Comparison of ENCODE assay signal across 8 mouse cellular contexts in genomic region chr14:31251626-31252025, GRCm38 (mm10). TPM values are rescaled to one million over a fixed set of nuclear protein-coding genes. Genes with fewer than 3 reads are reported as not detected.
DNase-seq lines count a peak whose midpoint lies in the region; ATAC-seq and TF ChIP-seq lines count a peak whose summit lies in the region.

No protein-coding gene starts in this region.

- no peak for TF ChIP-seq CTCF in E14TG2a.4 (conservative IDR thresholded peaks at IDR 0.05; ENCODE audit: low read length)

- no peaks in the 10 kb centered on the region for H3K27me3 ChIP-seq in heart, embryonic 11.5 days (ENCODE audit: control insufficient read depth, insufficient read depth, low read length)
- peaks cover 15% of the 10 kb centered on the region for H3K27me3 ChIP-seq in E14TG2a.4 (ENCODE audit: insufficient read depth, low read length)
- no peaks in the 10 kb centered on the region for H3K27me3 ChIP-seq in forebrain, embryonic 14.5 days (replicated peaks; ENCODE audit: control insufficient read depth, insufficient read depth, low read length)
- H3K27me3 ChIP-seq in liver, embryonic 16.5 days (ENCODE audit: control insufficient read depth, insufficient read depth, low read depth, low read length) = no peaks in the 10 kb centered on the region

- ATAC-seq in heart, embryonic 11.5 days (replicated peaks; ENCODE audit: insufficient number of reproducible peaks, low FRiP score, low TSS enrichment) = no peak
- no peak for ATAC-seq in forebrain, embryonic 14.5 days
- ATAC-seq in liver, embryonic 16.5 days (ENCODE audit: low read depth) = peak; percentile 9
- no peak for ATAC-seq in megakaryocyte progenitor cell, adult 5-6 weeks (replicated peaks; ENCODE audit: poor library complexity)

- 2% methylated on average over 18 of the region's 18 CpGs for WGBS in heart, embryonic 11.5 days (ENCODE audit: insufficient replicate concordance)
- 3% methylated on average over 18 of the region's 18 CpGs for WGBS in forebrain, embryonic 14.5 days
- 2% methylated on average over 18 of the region's 18 CpGs for WGBS in liver, embryonic 16.5 days (ENCODE audit: insufficient replicate concordance)

- DNase-seq in heart, adult 11 months = no peak
- no peak for DNase-seq in forebrain, embryonic 14.5 days (ENCODE audit: low spot score)
- DNase-seq in spleen, postnatal 4 days (ENCODE audit: low spot score in 2 of 2) = no peak
- no peak for DNase-seq in gastrocnemius, adult 8-10 months (ENCODE audit: low spot score in 2 of 2)

- peaks cover 18% of the 10 kb centered on the region for H3K36me3 ChIP-seq in heart, embryonic 11.5 days (ENCODE audit: control insufficient read depth, insufficient read depth, low read length)
- H3K36me3 ChIP-seq in E14TG2a.4 (ENCODE audit: insufficient read depth, low read length) = peaks cover 42% of the 10 kb centered on the region
- peaks cover 39% of the 10 kb centered on the region for H3K36me3 ChIP-seq in forebrain, embryonic 14.5 days (ENCODE audit: control insufficient read depth, insufficient read depth, low read length)
- H3K36me3 ChIP-seq in liver, embryonic 16.5 days (ENCODE audit: control insufficient read depth, insufficient read depth) = peaks cover 34% of the 10 kb centered on the region

- peak overlapping the region; percentile 95 for H3K9ac ChIP-seq in heart, embryonic 11.5 days (ENCODE audit: low read depth, low read length)
- peak overlapping the region; percentile 99 for H3K9ac ChIP-seq in forebrain, embryonic 14.5 days (ENCODE audit: low read length)
- H3K9ac ChIP-seq in liver, embryonic 16.5 days (ENCODE audit: low read depth, low read length) = peak overlapping the region; percentile 98

- H3K4me3 ChIP-seq in heart, embryonic 11.5 days (ENCODE audit: low read depth, low read length) = peak overlapping the region; percentile 98
- H3K4me3 ChIP-seq in E14TG2a.4 (replicated peaks; ENCODE audit: low read length) = peak overlapping the region; percentile 99
- peak overlapping the region; percentile 97 for H3K4me3 ChIP-seq in forebrain, embryonic 14.5 days (ENCODE audit: low read depth, low read length)
- peak overlapping the region; percentile 100 for H3K4me3 ChIP-seq in liver, embryonic 16.5 days (ENCODE audit: low read depth, low read length)

- peak overlapping the region; percentile 84 for H3K27ac ChIP-seq in heart, embryonic 11.5 days (ENCODE audit: low read depth, low read length)
- peak overlapping the region; percentile 71 for H3K27ac ChIP-seq in forebrain, embryonic 14.5 days (ENCODE audit: low read depth, low read length)
- H3K27ac ChIP-seq in liver, embryonic 16.5 days (ENCODE audit: low read length) = peak overlapping the region; percentile 82

- peak overlapping the region; percentile 76 for H3K4me2 ChIP-seq in heart, embryonic 11.5 days
- H3K4me2 ChIP-seq in forebrain, embryonic 14.5 days (ENCODE audit: low read length) = peak overlapping the region; percentile 92
- H3K4me2 ChIP-seq in liver, embryonic 16.5 days (ENCODE audit: low read depth, low read length) = peak overlapping the region; percentile 86

- no peaks in the 10 kb centered on the region for H3K9me3 ChIP-seq in heart, embryonic 11.5 days (replicated peaks; ENCODE audit: control insufficient read depth, low read length)
- H3K9me3 ChIP-seq in E14TG2a.4 (ENCODE audit: low read length) = no peaks in the 10 kb centered on the region
- no peaks in the 10 kb centered on the region for H3K9me3 ChIP-seq in forebrain, embryonic 14.5 days (replicated peaks; ENCODE audit: control insufficient read depth, low read length)
- no peaks in the 10 kb centered on the region for H3K9me3 ChIP-seq in liver, embryonic 16.5 days (replicated peaks; ENCODE audit: control insufficient read depth, low read length)

- H3K4me1 ChIP-seq in heart, embryonic 11.5 days (ENCODE audit: control insufficient read depth, insufficient read depth, low read length) = peaks cover 3% of the 10 kb centered on the region
- H3K4me1 ChIP-seq in E14TG2a.4 (replicated peaks; ENCODE audit: low read depth, low read length) = peaks cover 21% of the 10 kb centered on the region
- peaks cover 8% of the 10 kb centered on the region for H3K4me1 ChIP-seq in forebrain, embryonic 14.5 days (ENCODE audit: control insufficient read depth, insufficient read depth, low read length)
- peaks cover 14% of the 10 kb centered on the region for H3K4me1 ChIP-seq in liver, embryonic 16.5 days (ENCODE audit: control insufficient read depth, low read depth, low read length)

RNA-seq across cellular contexts. Expression of gene Bap1, which starts 0.4 kb away (rescaled TPM):
- polyA plus RNA-seq in heart, embryonic 11.5 days (2014; fragmentation: Nextera tagmentation; extraction: Ambion mirVana) = 52.5 and 57.8 TPM in 2 replicates
- polyA plus RNA-seq in forebrain, embryonic 14.5 days (2014; fragmentation: Nextera tagmentation; extraction: Ambion mirVana) = 93.9 and 105 TPM in 2 replicates
- 32.0 and 33.7 TPM in 2 replicates for polyA plus RNA-seq in liver, embryonic 16.5 days (2015; fragmentation: Nextera tagmentation; extraction: Ambion mirVana)
- 24.9 and 27.2 TPM in 2 replicates for total RNA-seq in megakaryocyte progenitor cell, adult 5-6 weeks (2015)
- 36.3 and 46.4 TPM in 2 replicates for total RNA-seq in megakaryocyte progenitor cell, adult 5-6 weeks (2017)
- total RNA-seq in gastrocnemius, adult 8-10 months (2022) = 10 to 100 TPM; 46.3 to 57.2 (median 48.7) TPM

RNA-seq across cellular contexts. Expression of gene Phf7, which starts 0.5 kb away (rescaled TPM):
- polyA plus RNA-seq in heart, embryonic 11.5 days (2014; fragmentation: Nextera tagmentation; extraction: Ambion mirVana) = 7.4 and 8.7 TPM in 2 replicates
- polyA plus RNA-seq in forebrain, embryonic 14.5 days (2014; fragmentation: Nextera tagmentation; extraction: Ambion mirVana) = 11.6 and 13.2 TPM in 2 replicates
- polyA plus RNA-seq in liver, embryonic 16.5 days (2015; fragmentation: Nextera tagmentation; extraction: Ambion mirVana) = 6.1 and 6.3 TPM in 2 replicates
- total RNA-seq in megakaryocyte progenitor cell, adult 5-6 weeks (2015) = 14.9 and 16.4 TPM in 2 replicates
- total RNA-seq in megakaryocyte progenitor cell, adult 5-6 weeks (2017) = 9.0 and 11.4 TPM in 2 replicates
- total RNA-seq in gastrocnemius, adult 8-10 months (2022) = 10 to 100 TPM; 11.2 to 11.7 (median 11.6) TPM

RNA-seq across cellular contexts. Expression of gene Sema3g, which starts 34.0 kb away (rescaled TPM):
- polyA plus RNA-seq in heart, embryonic 11.5 days (2014; fragmentation: Nextera tagmentation; extraction: Ambion mirVana) = 0.03 and 0.08 TPM in 2 replicates
- 0.23 and 0.25 TPM in 2 replicates for polyA plus RNA-seq in forebrain, embryonic 14.5 days (2014; fragmentation: Nextera tagmentation; extraction: Ambion mirVana)
- polyA plus RNA-seq in liver, embryonic 16.5 days (2015; fragmentation: Nextera tagmentation; extraction: Ambion mirVana) = 0.04 TPM in 2 replicates
- 0.02 TPM in 1 of 2 replicates, not detected in the other for total RNA-seq in megakaryocyte progenitor cell, adult 5-6 weeks (2015)
- total RNA-seq in megakaryocyte progenitor cell, adult 5-6 weeks (2017) = 0.04 TPM in 1 of 2 replicates, not detected in the other
- total RNA-seq in gastrocnemius, adult 8-10 months (2022) = 1 to 10 TPM; 3.8 to 4.9 (median 4.5) TPM

RNA-seq across cellular contexts. Expression of gene Nisch, which starts 34.9 kb away (rescaled TPM):
- polyA plus RNA-seq in heart, embryonic 11.5 days (2014; fragmentation: Nextera tagmentation; extraction: Ambion mirVana) = 286 and 325 TPM in 2 replicates
- 217 and 277 TPM in 2 replicates for polyA plus RNA-seq in forebrain, embryonic 14.5 days (2014; fragmentation: Nextera tagmentation; extraction: Ambion mirVana)
- 94.9 and 112 TPM in 2 replicates for polyA plus RNA-seq in liver, embryonic 16.5 days (2015; fragmentation: Nextera tagmentation; extraction: Ambion mirVana)
- total RNA-seq in megakaryocyte progenitor cell, adult 5-6 weeks (2015) = 94.2 and 113 TPM in 2 replicates
- 69.7 and 88.2 TPM in 2 replicates for total RNA-seq in megakaryocyte progenitor cell, adult 5-6 weeks (2017)
- total RNA-seq in gastrocnemius, adult 8-10 months (2022) = 10 to 100 TPM; 49.1 to 60.3 (median 53.8) TPM

RNA-seq across cellular contexts. Expression of gene Tnnc1, which starts 43.5 kb away (rescaled TPM):
- 3,123 and 3,177 TPM in 2 replicates for polyA plus RNA-seq in heart, embryonic 11.5 days (2014; fragmentation: Nextera tagmentation; extraction: Ambion mirVana)
- 1.2 and 1.3 TPM in 2 replicates for polyA plus RNA-seq in forebrain, embryonic 14.5 days (2014; fragmentation: Nextera tagmentation; extraction: Ambion mirVana)
- polyA plus RNA-seq in liver, embryonic 16.5 days (2015; fragmentation: Nextera tagmentation; extraction: Ambion mirVana) = 80.6 and 93.1 TPM in 2 replicates
- 0.94 TPM in 1 of 2 replicates, not detected in the other for total RNA-seq in megakaryocyte progenitor cell, adult 5-6 weeks (2015)
- 0.54 and 0.87 TPM in 2 replicates for total RNA-seq in megakaryocyte progenitor cell, adult 5-6 weeks (2017)
- 100 to 1,000 TPM; 451 to 634 (median 529) TPM for total RNA-seq in gastrocnemius, adult 8-10 months (2022)
